29 mouse cellular contexts compared by ENCODE assay signal in the genomic region with DNA sequence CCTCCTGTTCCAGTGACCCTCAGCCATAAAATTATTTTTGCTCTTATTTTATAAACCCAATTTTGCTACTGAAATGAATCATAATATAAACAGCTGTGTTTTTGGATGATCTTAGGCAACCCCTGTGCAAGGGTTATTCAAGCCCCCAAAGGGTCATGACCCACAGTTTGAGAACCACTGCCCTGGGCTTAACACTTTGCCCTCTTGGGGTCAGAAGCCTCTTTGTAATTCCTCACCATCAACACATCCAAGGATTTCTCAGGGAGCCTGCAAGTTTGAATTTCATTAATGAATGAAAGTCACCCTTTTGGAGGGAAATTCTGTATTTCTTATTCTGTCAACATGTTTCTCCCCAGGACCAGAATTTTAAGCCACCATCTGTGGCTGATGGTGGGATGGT.
DNase-seq lines count a peak whose midpoint lies in the region; ATAC-seq lines count a peak whose summit lies in the region.
"Had no signal": no experiment of that assay in that cellular context is flagged by ENCODE, and none has a peak within 500 bp of the region (broad histone marks: within the 10 kb centered on the region; RNA-seq: fewer than 3 reads in every experiment).

No protein-coding gene starts in this region.

- no peaks in the 10 kb centered on the region for H3K27me3 ChIP-seq in heart, embryonic 11.5 days (ENCODE audit: control insufficient read depth, insufficient read depth, low read length)
- no peaks in the 10 kb centered on the region for H3K27me3 ChIP-seq in limb, embryonic 11.5 days (ENCODE audit: control insufficient read depth, insufficient read depth, low read length)
- H3K27me3 ChIP-seq in limb, embryonic 10.5 days (ENCODE audit: low read depth, poor library complexity, severe bottlenecking) = no peaks in the 10 kb centered on the region
- H3K27me3 ChIP-seq: CH12.LX; embryonic facial prominence, embryonic 13.5 days; embryonic facial prominence, embryonic 15.5 days; forebrain, embryonic 12.5 days; Patski had no signal

- H3K36me3 ChIP-seq in heart, embryonic 11.5 days (ENCODE audit: control insufficient read depth, insufficient read depth, low read length) = no peaks in the 10 kb centered on the region
- no peaks in the 10 kb centered on the region for H3K36me3 ChIP-seq in limb, embryonic 11.5 days (ENCODE audit: control insufficient read depth, insufficient read depth, low read length)
- no peaks in the 10 kb centered on the region for H3K36me3 ChIP-seq in limb, embryonic 10.5 days
- H3K36me3 ChIP-seq: embryonic facial prominence, embryonic 13.5 days; embryonic facial prominence, embryonic 15.5 days; forebrain, embryonic 10.5 days; forebrain, embryonic 12.5 days; G1E had no signal

- H3K4me1 ChIP-seq in heart, embryonic 11.5 days (ENCODE audit: control insufficient read depth, insufficient read depth, low read length) = no peaks in the 10 kb centered on the region
- H3K4me1 ChIP-seq in limb, embryonic 11.5 days (ENCODE audit: control insufficient read depth, insufficient read depth, low read length) = no peaks in the 10 kb centered on the region
- no peaks in the 10 kb centered on the region for H3K4me1 ChIP-seq in limb, embryonic 10.5 days
- H3K4me1 ChIP-seq: embryonic facial prominence, embryonic 13.5 days; embryonic facial prominence, embryonic 15.5 days; forebrain, embryonic 10.5 days; forebrain, embryonic 12.5 days had no signal

- H3K9ac ChIP-seq in heart, embryonic 11.5 days (ENCODE audit: low read depth, low read length) = no peak overlapping the region
- H3K9ac ChIP-seq in limb, embryonic 11.5 days (ENCODE audit: low read length) = no peak overlapping the region
- H3K9ac ChIP-seq: embryonic facial prominence, embryonic 13.5 days; embryonic facial prominence, embryonic 15.5 days; forebrain, embryonic 12.5 days had no signal

- no peak overlapping the region for H3K4me2 ChIP-seq in heart, embryonic 11.5 days
- no peak overlapping the region for H3K4me2 ChIP-seq in limb, embryonic 11.5 days (ENCODE audit: low read depth, severe bottlenecking)
- H3K4me2 ChIP-seq: embryonic facial prominence, embryonic 13.5 days; embryonic facial prominence, embryonic 15.5 days; forebrain, embryonic 12.5 days had no signal

- H3K27ac ChIP-seq in heart, embryonic 11.5 days (ENCODE audit: low read depth, low read length) = no peak overlapping the region
- no peak overlapping the region for H3K27ac ChIP-seq in limb, embryonic 11.5 days (replicated peaks; ENCODE audit: low read depth, low read length)
- no peak overlapping the region for H3K27ac ChIP-seq in limb, embryonic 10.5 days
- H3K27ac ChIP-seq: embryonic facial prominence, embryonic 13.5 days; embryonic facial prominence, embryonic 15.5 days; forebrain, embryonic 10.5 days; forebrain, embryonic 12.5 days had no signal

- no peak for ATAC-seq in heart, embryonic 11.5 days (replicated peaks; ENCODE audit: insufficient number of reproducible peaks, low FRiP score, low TSS enrichment)
- ATAC-seq in limb, embryonic 11.5 days (ENCODE audit: insufficient number of reproducible peaks, low FRiP score, low TSS enrichment, low read depth) = no peak
- ATAC-seq: activated CD4-positive, CD25-positive, alpha-beta regulatory T cell, adult 4 months; CD4-positive, CD25-positive, alpha-beta regulatory T cell, adult 4 months; forebrain, embryonic 14.5 days; forebrain, embryonic 16.5 days; Patski had no signal

- no peaks in the 10 kb centered on the region for H3K9me3 ChIP-seq in heart, embryonic 11.5 days (replicated peaks; ENCODE audit: control insufficient read depth, low read length)
- no peaks in the 10 kb centered on the region for H3K9me3 ChIP-seq in limb, embryonic 11.5 days (ENCODE audit: control insufficient read depth, low read length)
- H3K9me3 ChIP-seq in limb, embryonic 10.5 days (replicated peaks) = no peaks in the 10 kb centered on the region
- H3K9me3 ChIP-seq: embryonic facial prominence, embryonic 15.5 days; forebrain, embryonic 10.5 days; forebrain, embryonic 12.5 days had no signal

- DNase-seq in heart, adult 11 months = peak; percentile 61
- DNase-seq in limb, embryonic 11.5 days (ENCODE audit: low spot score) = peak; percentile 20
- no peak for DNase-seq in limb, embryonic 10.5 days (ENCODE audit: low spot score)
- peak; percentile 54 for DNase-seq in embryo, embryonic 10 days (ENCODE audit: low spot score)
- peak; percentile 14 for DNase-seq in embryo, embryonic 11 days
- DNase-seq in frontal cortex, postnatal 14 days (ENCODE audit: low spot score in 2 of 2) = no peak
- DNase-seq in gastrocnemius, postnatal 4 days (ENCODE audit: low spot score in 2 of 2) = no peak
- DNase-seq: adrenal gland, adult 8-10 months; adrenal gland, postnatal 14 days; adrenal gland, postnatal 36 days; B cell, adult 2 months; cerebellum, adult 11-12 months; cerebellum, adult 2 months; cerebellum, adult 9-10 months; cerebellum, postnatal 10 days; cerebellum, postnatal 25 days had no signal

- H3K4me3 ChIP-seq in heart, embryonic 11.5 days (ENCODE audit: low read depth, low read length) = no peak overlapping the region
- H3K4me3 ChIP-seq in limb, embryonic 11.5 days (ENCODE audit: low read depth, low read length) = no peak overlapping the region
- H3K4me3 ChIP-seq in limb, embryonic 10.5 days = no peak overlapping the region
- H3K4me3 ChIP-seq: embryonic facial prominence, embryonic 13.5 days; embryonic facial prominence, embryonic 15.5 days; erythroblast, embryonic 14.5 days; forebrain, embryonic 10.5 days; forebrain, embryonic 12.5 days had no signal

Comparison
In these comparisons a context has a peak if more than half of its experiments do, and no peak if none do; other contexts are left out.
1. DNase-seq: peak in heart, adult 11 months (single experiment), limb, embryonic 11.5 days (single experiment), embryo, embryonic 10 days (single experiment) and embryo, embryonic 11 days (single experiment); none in limb, embryonic 10.5 days (single experiment), frontal cortex, postnatal 14 days (0 of 2) and gastrocnemius, postnatal 4 days (0 of 2).